In genomic region chr2:157705777-157706158, GRCm38 (mm10) we compare ENCODE assay signal across 15 mouse cellular contexts. TPM values are rescaled to one million over a fixed set of nuclear protein-coding genes. Genes with fewer than 3 reads are reported as not detected.
A peak's percentile ranks its signal among the peaks of the same experiment; 100 is the strongest.
DNase-seq lines count a peak whose midpoint lies in the region; ATAC-seq and TF ChIP-seq lines count a peak whose summit lies in the region.
"Had no signal": no experiment of that assay in that cellular context is flagged by ENCODE, and none has a peak within 500 bp of the region (broad histone marks: within the 10 kb centered on the region; RNA-seq: fewer than 3 reads in every experiment).

No protein-coding gene starts in this region.

- TF ChIP-seq POLR2A in kidney, adult 2 months (IDR thresholded peaks at IDR 0.05; ENCODE audit: low read depth, low read length): no peak

- H3K27ac ChIP-seq in kidney, adult 2 months (ENCODE audit: insufficient read depth, low read depth, low read length): peak overlapping the region; percentile 75
- H3K27ac ChIP-seq in forebrain, embryonic 12.5 days: peak overlapping the region; percentile 33; the same call in 1 of the 2 replicates
- H3K27ac ChIP-seq in forebrain, embryonic 14.5 days (ENCODE audit: low read depth, low read length): no peak overlapping the region; the same call in 1 of the 2 replicates
- H3K27ac ChIP-seq in midbrain, embryonic 15.5 days: peak overlapping the region; percentile 42; the same call in 1 of the 2 replicates
- H3K27ac ChIP-seq: heart, embryonic 13.5 days; intestine, embryonic 15.5 days; limb, embryonic 13.5 days; liver, embryonic 15.5 days had no signal

- 67% methylated on average over 8 of the region's 8 CpGs for WGBS in kidney, adult 2 months
- 47% methylated on average over 8 of the region's 8 CpGs for WGBS in forebrain, embryonic 12.5 days
- 33% methylated on average over 8 of the region's 8 CpGs for whole genome bisulfite sequencing in forebrain, embryonic 14.5 days
- 43% methylated on average over 8 of the region's 8 CpGs for WGBS in midbrain, embryonic 15.5 days

- no peak overlapping the region for H3K9ac ChIP-seq in forebrain, embryonic 12.5 days
- no peak overlapping the region for H3K9ac ChIP-seq in forebrain, embryonic 14.5 days (ENCODE audit: low read length)
- no peak overlapping the region for H3K9ac ChIP-seq in midbrain, embryonic 15.5 days
- H3K9ac ChIP-seq: heart, embryonic 13.5 days; intestine, embryonic 15.5 days; limb, embryonic 13.5 days; liver, embryonic 15.5 days had no signal

- no peaks in the 10 kb centered on the region for H3K36me3 ChIP-seq in kidney, adult 2 months (ENCODE audit: control insufficient read depth, insufficient read depth, low read length)
- no peaks in the 10 kb centered on the region for H3K36me3 ChIP-seq in forebrain, embryonic 12.5 days (replicated peaks)
- no peaks in the 10 kb centered on the region for H3K36me3 ChIP-seq in forebrain, embryonic 14.5 days (ENCODE audit: control insufficient read depth, insufficient read depth, low read length)
- no peaks in the 10 kb centered on the region for H3K36me3 ChIP-seq in midbrain, embryonic 15.5 days (replicated peaks)
- H3K36me3 ChIP-seq: heart, embryonic 13.5 days; intestine, embryonic 15.5 days; limb, embryonic 13.5 days; liver, embryonic 15.5 days had no signal

- no peak for DNase-seq in kidney, adult 2 months
- DNase-seq in kidney, adult 9 months: no peak
- DNase-seq in forebrain, embryonic 14.5 days (ENCODE audit: low spot score): no peak
- DNase-seq in cerebellum, postnatal 4 days (ENCODE audit: low spot score in 2 of 2): no peak
- DNase-seq in spleen, adult 18-20 months: no peak
- DNase-seq: cerebellum, postnatal 36 days; heart, adult 11 months; right cerebral cortex, postnatal 25 days; thymus, adult 2 months had no signal

- H3K4me2 ChIP-seq in forebrain, embryonic 12.5 days: no peak overlapping the region
- peak overlapping the region; percentile 30; the same call in 1 of the 2 replicates for H3K4me2 ChIP-seq in forebrain, embryonic 14.5 days (ENCODE audit: low read length)
- H3K4me2 ChIP-seq in midbrain, embryonic 15.5 days: no peak overlapping the region
- H3K4me2 ChIP-seq: heart, embryonic 13.5 days; intestine, embryonic 15.5 days; limb, embryonic 13.5 days; liver, embryonic 15.5 days had no signal

- ATAC-seq in forebrain, embryonic 12.5 days (ENCODE audit: low FRiP score): 0 out of 2 replicates have a peak, but pooled peaks have one; percentile 13
- peak; percentile 27; the same call in 1 of the 2 replicates for ATAC-seq in forebrain, embryonic 14.5 days
- no peak for ATAC-seq in midbrain, embryonic 15.5 days (replicated peaks)
- ATAC-seq: intestine, embryonic 15.5 days had no signal

- H3K27me3 ChIP-seq in kidney, adult 2 months (replicated peaks; ENCODE audit: control insufficient read depth, insufficient read depth, low read length): no peaks in the 10 kb centered on the region
- peaks cover 22% of the 10 kb centered on the region; the same call in 1 of the 2 replicates for H3K27me3 ChIP-seq in forebrain, embryonic 12.5 days
- H3K27me3 ChIP-seq in forebrain, embryonic 14.5 days (replicated peaks; ENCODE audit: control insufficient read depth, insufficient read depth, low read length): no peaks in the 10 kb centered on the region
- H3K27me3 ChIP-seq in midbrain, embryonic 15.5 days (replicated peaks): no peaks in the 10 kb centered on the region
- H3K27me3 ChIP-seq: intestine, embryonic 15.5 days had no signal

- H3K9me3 ChIP-seq in forebrain, embryonic 12.5 days: no peaks in the 10 kb centered on the region
- no peaks in the 10 kb centered on the region for H3K9me3 ChIP-seq in forebrain, embryonic 14.5 days (replicated peaks; ENCODE audit: control insufficient read depth, low read length)
- no peaks in the 10 kb centered on the region for H3K9me3 ChIP-seq in midbrain, embryonic 15.5 days
- H3K9me3 ChIP-seq: heart, embryonic 13.5 days; intestine, embryonic 15.5 days; limb, embryonic 13.5 days; liver, embryonic 15.5 days had no signal

- no peak for TF ChIP-seq CTCF in kidney, adult 2 months (conservative IDR thresholded peaks at IDR 0.05; ENCODE audit: insufficient read depth, insufficient read length, low read depth, low read length)

- H3K4me1 ChIP-seq in kidney, adult 2 months (ENCODE audit: control insufficient read depth, insufficient read depth, low read length): 0 out of 2 replicates have a peak, but pooled peaks cover 3% of the 10 kb centered on the region
- peaks cover 51% of the 10 kb centered on the region for H3K4me1 ChIP-seq in forebrain, embryonic 12.5 days
- H3K4me1 ChIP-seq in forebrain, embryonic 14.5 days (ENCODE audit: control insufficient read depth, insufficient read depth, low read length): peaks cover 30% of the 10 kb centered on the region
- peaks cover 41% of the 10 kb centered on the region for H3K4me1 ChIP-seq in midbrain, embryonic 15.5 days
- H3K4me1 ChIP-seq: heart, embryonic 13.5 days; intestine, embryonic 15.5 days; liver, embryonic 15.5 days had no signal

- H3K4me3 ChIP-seq in kidney, adult 2 months (ENCODE audit: insufficient read depth, low read depth, low read length): no peak overlapping the region
- H3K4me3 ChIP-seq in forebrain, embryonic 12.5 days (replicated peaks): no peak overlapping the region
- H3K4me3 ChIP-seq in forebrain, embryonic 14.5 days (ENCODE audit: low read depth, low read length): no peak overlapping the region
- no peak overlapping the region for H3K4me3 ChIP-seq in midbrain, embryonic 15.5 days
- H3K4me3 ChIP-seq: heart, embryonic 13.5 days; intestine, embryonic 15.5 days; limb, embryonic 13.5 days; liver, embryonic 15.5 days had no signal

RNA-seq across cellular contexts. Expression of gene Ctnnbl1, which starts 31.4 kb away (rescaled TPM):
- 16.7 and 17.6 TPM in 2 replicates for polyA plus RNA-seq in kidney, adult 2 months (2012; rRNA removed)
- 100 and 101 TPM in 2 replicates for polyA plus RNA-seq in forebrain, embryonic 12.5 days (2016; fragmentation: Nextera tagmentation; extraction: Ambion mirVana)
- 86.7 and 89.4 TPM in 2 replicates for polyA plus RNA-seq in forebrain, embryonic 14.5 days (2014; fragmentation: Nextera tagmentation; extraction: Ambion mirVana)
- 68.0 and 68.2 TPM in 2 replicates for polyA plus RNA-seq in midbrain, embryonic 15.5 days (2015; fragmentation: Nextera tagmentation; extraction: Ambion mirVana)
